Mouse (Mus musculus) forelimb bud, embryonic 11.5 days (tissue): ENCODE data around the gene Apol6.

Experiments used
- DNase-seq: peaks from one replicate; pipeline ENCODE4 v3.0.0-alpha.2; 2012; ENCODE audit warnings: low read depth, low spot score

Apol6 gene

DNA sequence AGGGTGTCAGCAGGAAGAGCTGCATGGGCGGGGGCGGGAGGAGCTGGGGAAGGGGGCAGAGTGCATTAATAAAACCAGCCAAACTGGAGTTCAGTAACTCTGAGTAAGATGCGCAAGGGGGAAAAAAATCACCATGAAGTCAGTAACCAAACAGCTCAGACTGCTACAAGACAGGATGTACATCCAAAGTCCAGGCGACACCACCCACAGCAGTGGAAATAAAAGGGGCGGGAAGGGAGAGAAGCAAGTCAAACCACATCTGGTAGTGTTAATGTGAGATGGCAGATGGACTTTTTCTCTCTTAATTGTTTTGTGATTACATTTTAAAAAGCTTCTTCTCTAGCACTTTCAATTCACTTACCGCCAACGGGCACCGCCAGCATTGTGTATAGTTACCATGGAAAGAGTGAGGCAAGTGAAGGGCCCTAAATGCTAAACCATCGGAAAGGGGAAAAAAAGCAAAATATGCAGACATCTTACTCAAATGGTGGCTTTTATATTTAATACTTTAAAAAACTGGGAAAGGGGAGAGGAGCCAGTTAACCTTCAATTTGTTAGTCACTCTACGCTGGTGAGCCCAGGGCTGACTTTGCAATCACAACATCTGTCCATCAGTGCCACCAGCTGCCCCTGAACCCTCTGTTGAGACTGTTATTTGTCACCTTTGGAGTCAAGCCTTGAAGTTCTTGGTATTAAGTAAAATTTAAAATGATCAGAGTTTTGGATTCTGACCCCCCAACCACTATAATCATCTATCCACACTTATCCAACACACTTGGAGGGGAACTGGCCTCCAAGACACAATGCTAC lies 60.0 kb downstream of the Apol6 start:
- no peak for DNase-seq

DNA sequence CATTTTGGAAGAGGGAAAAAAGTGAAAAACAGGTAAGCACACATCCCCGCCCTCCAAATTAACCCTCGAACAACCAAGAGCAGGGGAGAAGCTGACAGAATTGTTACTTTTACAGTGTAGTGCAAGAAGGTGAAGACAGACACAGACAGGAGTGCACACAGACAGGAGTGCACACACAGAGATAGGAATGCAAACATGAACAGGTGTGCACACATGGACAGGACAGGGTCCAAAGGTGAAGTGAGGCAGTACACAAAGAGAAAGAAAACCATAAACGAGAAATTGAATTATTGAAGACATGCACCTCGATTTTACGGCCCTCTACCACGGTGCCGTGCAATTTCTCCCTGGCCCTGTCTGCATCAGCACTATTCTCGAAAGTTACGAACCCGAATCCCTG lies 60.7 kb downstream of the Apol6 start:
- no peak for DNase-seq
